Mouse (Mus musculus) left cerebral cortex, adult 6 months (tissue): ENCODE measurements around the gene Txndc9. TPM values are rescaled to one million over a fixed set of nuclear protein-coding genes. Genes with fewer than 3 reads are reported as not detected.

Experiments used
- long read RNA-seq, 2 experiments: library from polyadenylated mRNA; unstranded; transcript quantifications; one replicate each; pipeline ENCODE4 v2.0.0; 2019 to 2020
- polyA plus RNA-seq: library from polyadenylated mRNA; unstranded; fragments of <200 nt; fragmentation: Nextera tagmentation; gene quantifications from 2 replicates; pipeline ENCODE4 v1.2.3, GENCODE M21; 2021

Txndc9 gene
- polyA plus RNA-seq: 71.2 and 81.6 TPM in 2 replicates
- long read RNA-seq, experiment 1, transcript Txndc9-201 (5 exons, 3,381 nt): major isoform, 82 of 181 reads
- long read RNA-seq, experiment 1, transcript Txndc9-208 (5 exons, 1,699 nt): minor isoform, 10 of 181 reads
- long read RNA-seq, experiment 1, transcript Txndc9-207 (5 exons, 1,444 nt): minor isoform, 30 of 181 reads
- long read RNA-seq, experiment 1, transcript Txndc9-206 (4 exons, 2,605 nt): minor isoform, 20 of 181 reads
- long read RNA-seq, experiment 1, partial matches to known transcripts: 15 of 181 reads
- long read RNA-seq, experiment 1, other reads (novel, unspliced or antisense): 20 of 181 reads
- long read RNA-seq, experiment 2, transcript Txndc9-201 (5 exons, 3,381 nt): major isoform, 79 of 132 reads
- long read RNA-seq, experiment 2, transcript Txndc9-208 (5 exons, 1,699 nt): minor isoform, 14 of 132 reads
- long read RNA-seq, experiment 2, transcript Txndc9-207 (5 exons, 1,444 nt): minor isoform, 22 of 132 reads
- long read RNA-seq, experiment 2, partial matches to known transcripts: 10 of 132 reads
- long read RNA-seq, experiment 2, other reads (novel, unspliced or antisense): 6 of 132 reads

DNA sequence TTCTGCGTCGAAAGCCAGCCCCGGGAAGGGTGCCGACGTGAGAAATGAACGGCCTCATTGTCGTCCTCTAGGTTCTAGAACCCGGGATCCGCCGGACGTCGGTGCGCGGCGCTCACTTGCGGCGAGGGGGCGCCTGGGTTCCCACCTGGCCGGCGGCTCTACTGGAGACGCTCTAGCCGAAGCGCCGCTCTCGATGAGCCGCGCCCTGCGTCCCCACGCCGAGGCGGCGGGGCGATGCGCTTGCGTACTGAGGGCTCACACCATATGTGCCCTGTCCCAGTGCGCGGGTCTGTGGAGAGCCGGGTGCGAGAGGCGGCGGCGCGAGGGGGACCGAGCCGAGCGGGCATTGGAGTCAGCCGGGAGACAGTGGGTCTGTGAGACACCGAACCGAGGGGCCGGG lies at the start of gene Txndc9, which contains the start of gene Eif5b:
Txndc9 (minus strand) TSS at position 27 of the 400 bp plus-strand sequence.
Eif5b (plus strand) TSS at position 144 of the 400 bp plus-strand sequence.

DNA sequence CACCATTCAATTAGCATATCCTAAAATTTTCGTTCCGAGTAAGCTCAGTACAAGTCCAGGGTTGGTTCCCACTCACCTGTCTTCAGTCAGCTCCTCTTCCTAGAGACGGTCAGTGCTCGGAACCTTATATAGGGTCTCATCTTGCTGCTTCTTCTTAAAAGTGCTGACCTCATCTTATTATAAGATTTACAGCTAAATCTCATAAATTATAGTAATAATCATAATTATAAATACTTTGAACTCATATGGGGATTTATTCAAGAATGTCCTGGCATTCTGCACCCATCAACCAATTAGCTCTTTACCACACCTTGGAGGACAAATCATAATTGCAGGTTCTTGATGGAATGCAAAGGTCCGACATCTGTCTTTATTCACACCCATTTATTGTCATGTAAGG lies 40.0 kb downstream of the Txndc9 start, which contains the start of gene Lyg1:
Lyg1 (minus strand) TSS at position 101 of the 400 bp plus-strand sequence.

Other genes with a start within 250 kb of the Txndc9 start
- gene Tsga10, start 131.5 kb downstream of the Txndc9 start, polyA plus RNA-seq: 4.5 and 5.0 TPM in 2 replicates
- gene Lipt1, start 126.2 kb downstream of the Txndc9 start, polyA plus RNA-seq: 6.0 and 6.4 TPM in 2 replicates
- 10.4 and 11.2 TPM in 2 replicates for gene Mitd1, start 107.5 kb downstream of the Txndc9 start, polyA plus RNA-seq
- gene Mrpl30, start 107.4 kb downstream of the Txndc9 start, polyA plus RNA-seq: 298 and 362 TPM in 2 replicates
- 0.05 TPM in 1 of 2 replicates, not detected in the other for gene Lyg2, start 81.4 kb downstream of the Txndc9 start, polyA plus RNA-seq
- gene Lyg1, start 40.1 kb downstream of the Txndc9 start, polyA plus RNA-seq: not detected in 2 replicates
- gene Eif5b, start 117 bp upstream of the Txndc9 start, polyA plus RNA-seq: 15.9 and 16.1 TPM in 2 replicates
- gene Rev1, start 131.9 kb upstream of the Txndc9 start, polyA plus RNA-seq: 4.4 and 12.1 TPM in 2 replicates